Mouse (Mus musculus): Measurements from ENCODE around the gene Atp5h. TPM values are rescaled to one million over a fixed set of nuclear protein-coding genes. Genes with fewer than 3 reads are reported as not detected.
A peak's percentile ranks its signal among the peaks of the same experiment; 100 is the strongest.

The Atp5h gene
- polyA plus RNA-seq, 1 experiment: 722 TPM

DNA sequence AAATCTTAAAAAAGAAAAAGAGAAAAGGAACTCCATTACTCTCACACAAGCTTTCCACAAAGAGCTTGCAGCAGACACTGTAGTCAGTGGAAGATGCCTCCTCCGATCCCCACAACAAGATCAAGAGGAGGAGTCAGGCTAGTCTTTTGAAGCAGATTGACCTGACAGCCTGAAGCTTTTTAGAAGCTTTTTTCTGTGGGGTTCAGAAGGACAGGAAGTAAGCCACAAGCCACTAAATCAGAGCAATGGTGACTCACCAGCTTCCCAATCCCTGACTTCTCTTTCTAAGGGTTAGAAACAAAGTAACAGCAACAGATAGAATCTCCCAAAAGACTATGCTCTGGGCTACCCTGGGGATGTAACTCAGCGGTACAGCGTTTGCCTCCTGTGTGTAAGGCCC is 19.6 kb upstream of the Atp5h start:
- no peak overlapping the region for H3K27ac ChIP-seq (ENCODE audit: insufficient read depth, low read length)
- no peak overlapping the region for H3K4me3 ChIP-seq (ENCODE audit: insufficient read depth, low read length)
- no peaks in the 10 kb centered on the region; the same call in 1 of the 2 replicates for H3K4me1 ChIP-seq (ENCODE audit: control insufficient read depth, insufficient read depth, low read length)
- TF ChIP-seq CTCF (IDR thresholded peaks at IDR 0.05; ENCODE audit: extremely low read depth, insufficient read depth, low read length) (no peak), POLR2A (IDR thresholded peaks at IDR 0.05; ENCODE audit: extremely low read depth, insufficient read depth, low read length) (no peak)

DNA sequence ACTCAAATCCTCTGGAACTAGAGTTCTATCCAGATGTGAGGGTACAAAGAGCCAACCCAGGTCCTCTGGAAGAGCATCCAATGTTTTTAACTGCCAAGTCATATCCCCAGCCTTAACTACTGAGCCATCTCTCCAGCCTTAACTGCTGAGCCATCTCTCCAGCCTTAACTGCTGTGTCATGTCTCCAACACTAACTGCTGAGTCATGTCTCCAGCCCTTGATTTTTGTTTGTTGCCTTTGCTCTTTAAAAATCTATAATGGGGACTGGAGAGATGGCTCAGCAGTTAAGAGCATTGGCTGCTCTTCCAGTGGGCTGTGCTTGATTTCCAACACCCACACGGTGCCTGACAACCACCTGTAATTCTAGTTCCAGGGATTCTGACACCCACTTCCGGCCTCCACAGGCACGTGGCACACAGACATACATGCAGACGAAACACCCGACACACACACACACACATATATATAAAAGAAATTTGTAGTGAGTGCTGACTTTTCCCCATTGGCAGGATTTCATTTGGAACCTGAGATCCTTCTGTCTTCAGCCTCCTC is 17.9 kb upstream of the Atp5h start:
- Histone ChIP-seq H3K4me1 (ENCODE audit: control insufficient read depth, insufficient read depth, low read length) (peaks cover 2% of the 10 kb centered on the region; the same call in 1 of the 2 replicates), H3K27ac (ENCODE audit: insufficient read depth, low read length) (no peak overlapping the region), H3K4me3 (ENCODE audit: insufficient read depth, low read length) (no peak overlapping the region)
- TF ChIP-seq CTCF (IDR thresholded peaks at IDR 0.05; ENCODE audit: extremely low read depth, insufficient read depth, low read length) (no peak), POLR2A (IDR thresholded peaks at IDR 0.05; ENCODE audit: extremely low read depth, insufficient read depth, low read length) (no peak)

DNA sequence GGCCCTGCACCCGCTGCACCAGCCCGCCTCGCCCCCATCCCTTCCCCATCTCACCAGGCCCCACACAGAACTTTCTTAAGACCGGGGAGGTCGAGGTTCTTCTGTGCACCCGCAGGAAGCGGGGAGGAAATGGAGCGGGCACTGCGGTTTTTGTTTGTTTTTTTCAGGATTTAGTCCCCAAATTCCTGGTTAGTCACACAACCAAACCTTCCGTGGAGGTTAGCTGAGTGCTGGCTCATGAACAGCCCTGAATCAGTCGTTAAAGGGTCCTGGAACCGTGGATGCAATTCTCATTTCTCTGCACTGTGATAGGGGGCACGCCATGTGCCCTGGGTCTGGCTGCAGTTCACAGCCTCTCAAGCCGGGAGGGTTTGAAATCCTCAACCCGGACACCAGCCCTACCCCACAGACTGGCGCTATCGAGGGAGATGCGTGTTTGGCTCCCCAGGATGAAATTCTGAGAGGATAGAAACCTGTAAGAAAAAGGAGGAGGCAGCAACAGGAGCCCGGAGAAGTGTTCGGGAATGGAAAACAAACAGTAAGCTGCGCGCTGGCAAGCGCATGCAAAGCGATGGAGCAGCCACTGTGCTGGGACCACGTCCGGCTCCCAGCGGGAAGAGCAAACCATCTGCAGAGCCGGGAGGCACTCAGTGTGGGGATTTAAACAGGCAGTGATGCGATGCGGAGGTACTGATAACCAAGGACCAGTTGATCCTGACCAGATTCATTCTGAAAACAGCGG is 16.0 kb upstream of the Atp5h start:
- peak overlapping the region; percentile 0; the same call in 1 of the 2 replicates for H3K4me3 ChIP-seq (ENCODE audit: insufficient read depth, low read length)
- H3K27ac ChIP-seq (ENCODE audit: insufficient read depth, low read length): no peak overlapping the region
- TF ChIP-seq POLR2A (IDR thresholded peaks at IDR 0.05; ENCODE audit: extremely low read depth, insufficient read depth, low read length): no peak
- TF ChIP-seq CTCF (IDR thresholded peaks at IDR 0.05; ENCODE audit: extremely low read depth, insufficient read depth, low read length): no peak
- H3K4me1 ChIP-seq (ENCODE audit: control insufficient read depth, insufficient read depth, low read length): peaks cover 2% of the 10 kb centered on the region; the same call in 1 of the 2 replicates

DNA sequence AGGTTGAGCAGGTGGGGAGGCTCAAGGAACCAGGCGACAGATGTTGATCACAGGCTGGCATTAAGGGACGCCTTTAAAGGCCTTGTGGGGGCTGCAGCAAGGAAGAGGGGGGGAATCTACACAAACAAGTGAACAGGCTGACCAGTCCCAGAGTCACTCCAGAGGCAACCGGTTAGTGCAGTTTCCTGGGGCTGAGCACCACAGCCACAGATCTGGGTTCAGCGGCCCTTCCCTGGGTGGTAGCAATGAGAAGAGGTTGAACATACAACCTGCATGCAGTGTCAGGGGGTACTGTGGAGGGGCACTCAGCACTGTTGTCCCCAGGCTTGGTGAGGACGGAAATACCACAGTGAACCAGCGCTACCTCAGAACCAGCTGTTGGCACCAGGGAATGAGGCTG is 13.6 kb upstream of the Atp5h start:
- peaks cover 2% of the 10 kb centered on the region; the same call in 1 of the 2 replicates for H3K4me1 ChIP-seq (ENCODE audit: control insufficient read depth, insufficient read depth, low read length)
- H3K4me3 ChIP-seq (ENCODE audit: insufficient read depth, low read length): no peak overlapping the region
- H3K27ac ChIP-seq (ENCODE audit: insufficient read depth, low read length): no peak overlapping the region
- TF ChIP-seq CTCF (IDR thresholded peaks at IDR 0.05; ENCODE audit: extremely low read depth, insufficient read depth, low read length): no peak
- no peak for TF ChIP-seq POLR2A (IDR thresholded peaks at IDR 0.05; ENCODE audit: extremely low read depth, insufficient read depth, low read length)

DNA sequence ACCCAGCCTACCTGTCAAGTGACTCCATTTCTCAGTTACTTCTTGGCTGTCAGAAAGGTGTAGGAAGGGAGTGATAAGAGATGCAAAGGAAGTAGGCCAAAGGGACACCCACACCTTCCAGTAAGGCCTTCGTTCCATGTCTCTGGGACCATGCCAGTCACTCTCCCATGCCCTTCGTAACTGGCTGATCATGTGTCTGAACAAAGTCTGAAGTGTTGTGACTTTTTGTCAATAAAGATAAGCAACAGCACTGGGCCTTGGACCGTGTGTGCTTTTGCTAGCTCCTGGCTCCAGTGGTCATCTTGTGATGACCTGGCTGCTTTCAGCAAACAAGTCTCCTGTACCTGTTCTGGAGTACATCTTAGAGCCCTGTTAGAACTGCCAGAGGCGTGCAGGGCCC is 13.1 kb upstream of the Atp5h start:
- TF ChIP-seq POLR2A (IDR thresholded peaks at IDR 0.05; ENCODE audit: extremely low read depth, insufficient read depth, low read length) (no peak), CTCF (IDR thresholded peaks at IDR 0.05; ENCODE audit: extremely low read depth, insufficient read depth, low read length) (no peak)
- no peak overlapping the region for H3K4me3 ChIP-seq (ENCODE audit: insufficient read depth, low read length)
- H3K4me1 ChIP-seq (ENCODE audit: control insufficient read depth, insufficient read depth, low read length): peaks cover 2% of the 10 kb centered on the region; the same call in 1 of the 2 replicates

DNA sequence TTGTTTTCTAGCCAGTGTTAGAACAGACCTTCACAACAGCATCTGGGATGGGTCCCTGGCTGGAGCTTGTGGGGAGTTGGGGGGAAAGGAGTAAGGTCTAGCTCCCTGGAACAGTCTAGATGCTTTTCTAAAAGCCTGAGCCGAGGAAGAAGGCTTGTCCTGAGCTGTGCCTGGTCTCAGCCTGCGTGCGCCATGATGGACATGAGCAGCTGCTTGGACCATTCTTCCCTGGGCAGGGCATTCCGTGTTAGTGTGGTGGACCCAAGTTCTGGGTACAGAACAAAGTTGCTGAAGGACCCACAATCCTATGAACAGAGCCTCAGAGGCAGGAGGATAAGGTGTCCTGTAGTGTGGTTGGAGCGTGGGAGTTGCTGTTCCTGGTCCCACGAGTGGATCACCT is 10.8 kb upstream of the Atp5h start:
- no peak for TF ChIP-seq CTCF (IDR thresholded peaks at IDR 0.05; ENCODE audit: extremely low read depth, insufficient read depth, low read length)
- TF ChIP-seq POLR2A (IDR thresholded peaks at IDR 0.05; ENCODE audit: extremely low read depth, insufficient read depth, low read length): no peak
- H3K4me3 ChIP-seq (ENCODE audit: insufficient read depth, low read length): no peak overlapping the region
- 0 out of 2 replicates have a peak, but pooled peaks cover 2% of the 10 kb centered on the region for H3K4me1 ChIP-seq (ENCODE audit: control insufficient read depth, insufficient read depth, low read length)

More for the DNA sequence above, 13.1 kb upstream of the Atp5h start:
- no peak overlapping the region for H3K27ac ChIP-seq (ENCODE audit: insufficient read depth, low read length)

DNA sequence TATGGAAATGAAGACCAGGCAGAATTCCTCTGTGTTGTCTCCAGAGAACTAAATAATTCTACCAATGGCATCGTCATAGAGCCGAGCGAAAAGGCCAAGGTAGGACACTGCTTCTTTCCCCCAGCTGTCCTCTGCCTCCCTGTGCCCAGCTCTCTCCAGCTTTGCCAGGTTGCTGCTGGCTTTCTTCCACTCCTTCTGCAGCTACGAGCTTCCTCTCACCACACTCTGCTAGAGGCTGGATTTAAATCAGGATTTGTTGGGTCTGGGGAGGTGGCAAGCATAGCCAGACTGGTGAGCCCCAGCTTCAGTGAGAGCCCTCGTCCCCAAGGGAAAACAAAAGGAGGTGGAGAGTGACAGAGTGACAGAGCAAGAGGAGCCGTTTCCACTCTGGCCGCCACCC is 9.5 kb upstream of the Atp5h start:
- H3K4me3 ChIP-seq (ENCODE audit: insufficient read depth, low read length): no peak overlapping the region

More for the DNA sequence above, 10.8 kb upstream of the Atp5h start:
- no peak overlapping the region for H3K27ac ChIP-seq (ENCODE audit: insufficient read depth, low read length)

DNA sequence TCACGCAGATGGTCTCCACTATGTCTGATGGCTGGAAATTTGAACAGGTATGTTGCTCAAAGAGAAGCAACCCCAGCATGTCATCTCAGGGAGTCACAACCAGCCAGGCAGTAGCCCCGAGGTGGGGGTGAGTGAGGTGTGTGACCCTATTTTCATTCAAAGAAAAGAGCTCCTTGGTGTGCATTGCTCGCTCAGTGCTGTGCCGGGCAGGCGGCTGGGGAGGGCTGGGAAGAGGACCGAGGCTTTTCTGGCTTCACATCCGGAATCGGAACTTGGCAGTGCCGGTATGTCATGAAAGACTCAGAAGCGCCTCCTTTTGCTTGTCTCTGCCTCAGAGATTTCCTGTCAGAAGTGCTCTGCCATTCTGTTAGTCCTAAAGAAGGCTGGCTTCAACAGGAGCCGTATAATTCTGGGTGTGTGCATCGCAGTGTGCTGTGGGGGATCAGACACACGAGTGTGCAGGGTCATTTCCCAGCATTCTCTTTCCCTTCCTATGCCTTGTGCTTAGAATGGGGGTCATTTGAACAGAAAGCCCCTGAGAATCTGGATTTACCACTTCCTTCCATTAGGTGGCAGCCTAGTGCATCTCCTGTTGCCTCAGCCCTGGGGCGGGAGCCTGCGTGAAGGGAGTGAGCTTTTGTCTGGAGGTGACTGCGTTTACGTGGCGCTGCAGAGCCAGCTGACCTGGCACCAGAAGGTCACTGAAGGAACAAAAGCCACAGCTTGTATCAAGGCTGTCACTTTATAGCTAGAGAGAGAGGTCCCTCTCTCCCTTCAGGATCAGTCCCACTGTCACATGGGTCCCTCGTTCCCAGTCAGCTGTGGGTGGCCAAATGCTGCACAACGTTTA is 7.9 kb upstream of the Atp5h start:
- 0 out of 2 replicates have a peak, but pooled peaks cover under 1% of the 10 kb centered on the region for H3K4me1 ChIP-seq (ENCODE audit: control insufficient read depth, insufficient read depth, low read length)
- TF ChIP-seq POLR2A (IDR thresholded peaks at IDR 0.05; ENCODE audit: extremely low read depth, insufficient read depth, low read length) (no peak), CTCF (IDR thresholded peaks at IDR 0.05; ENCODE audit: extremely low read depth, insufficient read depth, low read length) (peak; percentile 79)
- H3K4me3 ChIP-seq (ENCODE audit: insufficient read depth, low read length): no peak overlapping the region
- H3K27ac ChIP-seq (ENCODE audit: insufficient read depth, low read length): no peak overlapping the region

More for the DNA sequence above, 9.5 kb upstream of the Atp5h start:
- H3K4me1 ChIP-seq (ENCODE audit: control insufficient read depth, insufficient read depth, low read length): 0 out of 2 replicates have a peak, but pooled peaks cover 2% of the 10 kb centered on the region
- no peak overlapping the region for H3K27ac ChIP-seq (ENCODE audit: insufficient read depth, low read length)
- no peak for TF ChIP-seq CTCF (IDR thresholded peaks at IDR 0.05; ENCODE audit: extremely low read depth, insufficient read depth, low read length)
- TF ChIP-seq POLR2A (IDR thresholded peaks at IDR 0.05; ENCODE audit: extremely low read depth, insufficient read depth, low read length): no peak

DNA sequence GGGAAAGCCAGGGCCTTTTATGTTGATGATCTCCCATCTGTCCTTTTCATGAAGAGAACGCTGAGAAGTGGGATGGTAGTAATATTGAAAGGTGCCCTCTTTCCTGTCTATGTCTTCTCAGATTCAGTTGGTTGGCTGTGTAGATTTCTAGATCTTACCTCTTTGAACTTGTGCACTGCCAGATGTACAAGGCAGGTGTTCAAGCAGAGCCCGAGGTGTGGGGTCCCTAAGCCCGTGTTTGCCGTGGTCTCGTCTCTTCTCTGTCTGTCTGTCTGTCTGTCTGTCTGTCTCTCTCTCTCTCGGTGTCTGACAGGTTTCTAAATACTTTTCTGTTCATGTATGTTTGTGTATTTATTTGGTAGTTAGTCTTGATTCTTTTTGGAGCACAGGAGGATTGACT is 5.9 kb upstream of the Atp5h start:
- H3K27ac ChIP-seq (ENCODE audit: insufficient read depth, low read length): no peak overlapping the region
- peaks cover 5% of the 10 kb centered on the region; the same call in 1 of the 2 replicates for H3K4me1 ChIP-seq (ENCODE audit: control insufficient read depth, insufficient read depth, low read length)
- H3K4me3 ChIP-seq (ENCODE audit: insufficient read depth, low read length): no peak overlapping the region
- TF ChIP-seq CTCF (IDR thresholded peaks at IDR 0.05; ENCODE audit: extremely low read depth, insufficient read depth, low read length) (no peak), POLR2A (IDR thresholded peaks at IDR 0.05; ENCODE audit: extremely low read depth, insufficient read depth, low read length) (no peak)
